Mouse (Mus musculus): ENCODE measurements around the gene Chst15. TPM values are rescaled to one million over a fixed set of nuclear protein-coding genes. Genes with fewer than 3 reads are reported as not detected.
A peak's percentile ranks its signal among the peaks of the same experiment; 100 is the strongest.

Gene Chst15
- polyA plus RNA-seq, 1 experiment from 2014 or later, result 13.1 TPM

DNA sequence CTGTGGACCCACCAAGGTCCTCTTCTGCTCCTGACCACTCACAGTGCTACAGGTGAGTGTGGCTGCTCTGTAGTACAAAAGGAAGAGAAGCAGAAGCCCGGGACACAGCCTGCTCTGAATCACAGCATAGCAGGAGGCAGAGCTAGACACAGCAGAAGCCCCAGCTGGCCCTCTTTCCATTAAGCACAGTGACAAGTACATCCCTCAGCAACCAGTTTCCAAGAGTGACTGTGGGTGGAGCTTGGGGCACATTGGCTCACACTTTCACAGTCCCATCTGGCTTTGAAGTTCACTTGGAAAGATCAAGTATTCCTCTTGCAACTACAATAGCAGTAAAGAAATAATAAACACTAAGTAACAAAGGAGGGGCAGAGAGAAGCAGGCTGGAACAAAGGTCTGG is 32.2 kb downstream of the Chst15 start:
- Histone ChIP-seq H3K9me3 (ENCODE audit: low read length) (no peaks in the 10 kb centered on the region), H3K9ac (replicated peaks; ENCODE audit: low read depth) (no peak overlapping the region), H3K27ac (ENCODE audit: low read length) (peak overlapping the region; percentile 27; the same call in 1 of the 2 replicates), H3K36me3 (ENCODE audit: insufficient read depth, low read length) (no peaks in the 10 kb centered on the region), H3K27me3 (replicated peaks; ENCODE audit: insufficient read depth, low read length) (no peaks in the 10 kb centered on the region), H3K4me2 (replicated peaks; ENCODE audit: low read depth, low read length) (no peak overlapping the region), H3K4me3 (ENCODE audit: low read depth, low read length) (no peak overlapping the region), H3K4me1 (ENCODE audit: insufficient read depth, low read depth, low read length) (peaks cover 4% of the 10 kb centered on the region; the same call in 1 of the 2 replicates)
- TF ChIP-seq EP300 (IDR thresholded peaks at IDR 0.05), result no peak
- no peak for TF ChIP-seq CTCF (IDR thresholded peaks at IDR 0.05)
- 18% methylated on average over 1 of the region's 1 CpGs for WGBS
- DNase-seq (ENCODE audit: low spot score), result peak; percentile 76
- peak; percentile 43 for ATAC-seq

DNA sequence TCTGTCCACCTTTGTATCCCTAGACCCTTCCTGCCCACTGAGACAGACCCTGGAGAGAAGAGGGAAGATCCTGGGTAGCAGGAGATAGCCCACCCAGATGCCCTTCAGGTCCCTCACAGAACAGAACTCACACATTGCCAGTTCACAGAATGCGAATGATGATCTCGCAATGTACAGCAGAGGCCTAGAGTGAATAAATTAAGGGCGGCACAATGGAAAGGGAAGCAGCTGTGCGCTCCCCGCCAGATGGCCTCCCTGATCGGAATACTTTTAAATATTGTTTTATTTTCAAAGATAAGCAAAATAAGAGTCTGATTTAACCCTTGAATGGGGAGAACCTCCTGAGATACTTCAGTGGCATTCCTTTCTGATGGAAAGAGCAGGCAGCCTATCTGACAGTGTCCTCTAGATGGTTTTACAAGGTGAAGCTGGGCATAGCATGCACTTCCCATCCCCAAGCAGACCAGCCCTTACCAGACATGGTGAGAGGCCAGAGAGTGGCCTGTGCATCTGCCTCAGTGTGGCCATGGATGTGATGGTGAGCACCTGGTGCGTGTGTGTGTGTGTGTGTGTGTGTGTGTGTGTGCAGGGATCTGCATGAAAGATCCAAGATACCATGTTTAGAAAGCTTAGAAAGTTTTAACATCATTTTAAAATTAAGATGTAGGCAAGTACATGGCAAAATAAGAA is 32.8 kb downstream of the Chst15 start:
- DNase-seq (ENCODE audit: low spot score) (peak; percentile 42), ATAC-seq (no peak)
- peaks cover 4% of the 10 kb centered on the region; the same call in 1 of the 2 replicates for H3K4me1 ChIP-seq (ENCODE audit: insufficient read depth, low read depth, low read length)
- no peak overlapping the region for H3K4me3 ChIP-seq (ENCODE audit: low read depth, low read length)
- H3K4me2 ChIP-seq (replicated peaks; ENCODE audit: low read depth, low read length), result no peak overlapping the region
- no peak overlapping the region for H3K27ac ChIP-seq (ENCODE audit: low read length)
- whole genome bisulfite sequencing, result 43% methylated on average over 7 of the region's 7 CpGs
- H3K9me3 ChIP-seq (ENCODE audit: low read length), result no peaks in the 10 kb centered on the region
- TF ChIP-seq CTCF (IDR thresholded peaks at IDR 0.05) (no peak), EP300 (IDR thresholded peaks at IDR 0.05) (no peak; the same call in 1 of the 2 replicates)
- H3K9ac ChIP-seq (replicated peaks; ENCODE audit: low read depth), result no peak overlapping the region
- H3K27me3 ChIP-seq (replicated peaks; ENCODE audit: insufficient read depth, low read length), result no peaks in the 10 kb centered on the region
- no peaks in the 10 kb centered on the region for H3K36me3 ChIP-seq (ENCODE audit: insufficient read depth, low read length)

DNA sequence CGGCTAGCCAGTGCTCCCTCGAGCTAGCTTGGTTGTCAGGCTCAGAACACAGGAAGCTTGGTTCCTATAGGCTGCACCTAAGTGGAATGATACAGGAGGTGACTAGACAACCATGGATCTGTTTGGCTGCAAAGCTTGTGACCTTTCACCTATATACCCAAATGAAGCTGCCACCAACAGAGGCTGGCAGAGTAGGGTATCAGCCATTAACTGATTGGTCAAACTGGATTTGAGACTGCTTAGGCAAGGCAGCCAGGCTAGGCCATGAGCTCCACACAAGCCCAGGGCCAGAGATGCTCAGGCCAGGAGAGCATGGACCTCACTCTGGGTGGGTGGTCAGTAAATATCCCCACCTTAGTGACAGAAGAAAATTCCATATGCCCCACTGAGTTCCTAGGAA is 34.5 kb downstream of the Chst15 start:
- TF ChIP-seq EP300 (IDR thresholded peaks at IDR 0.05) (no peak), CTCF (IDR thresholded peaks at IDR 0.05) (no peak)
- H3K4me1 ChIP-seq (ENCODE audit: insufficient read depth, low read depth, low read length), result peaks cover 4% of the 10 kb centered on the region; the same call in 1 of the 2 replicates
- no peak overlapping the region for H3K27ac ChIP-seq (ENCODE audit: low read length)

DNA sequence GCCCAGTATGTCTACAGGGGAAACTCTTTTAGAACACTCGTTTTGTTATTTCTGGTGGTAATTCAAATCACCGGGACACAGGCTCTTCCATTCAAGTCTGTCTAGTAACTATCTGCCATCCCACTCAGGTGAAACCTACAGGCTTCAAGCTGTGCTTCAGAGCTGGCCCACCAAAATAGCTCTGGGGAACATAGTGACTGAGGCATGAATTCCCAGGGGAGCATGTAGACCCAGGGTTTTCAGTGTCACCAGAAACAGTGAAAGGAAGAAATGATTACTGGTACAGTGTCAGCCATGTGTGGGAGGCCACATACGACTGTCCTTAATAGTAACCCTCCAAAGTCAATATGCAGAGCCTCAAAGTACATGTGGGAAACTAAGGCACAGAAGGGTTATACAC is 34.9 kb downstream of the Chst15 start:
- 78% methylated on average over 3 of the region's 3 CpGs for WGBS
- peaks cover 4% of the 10 kb centered on the region; the same call in 1 of the 2 replicates for H3K4me1 ChIP-seq (ENCODE audit: insufficient read depth, low read depth, low read length)
- TF ChIP-seq EP300 (IDR thresholded peaks at IDR 0.05), result no peak
- no peaks in the 10 kb centered on the region for H3K36me3 ChIP-seq (ENCODE audit: insufficient read depth, low read length)
- H3K9me3 ChIP-seq (ENCODE audit: low read length), result no peaks in the 10 kb centered on the region
- no peak for DNase-seq (ENCODE audit: low spot score)
- H3K4me3 ChIP-seq (ENCODE audit: low read depth, low read length), result no peak overlapping the region
- H3K27me3 ChIP-seq (replicated peaks; ENCODE audit: insufficient read depth, low read length), result no peaks in the 10 kb centered on the region
- H3K9ac ChIP-seq (replicated peaks; ENCODE audit: low read depth), result no peak overlapping the region
- no peak for ATAC-seq
- no peak overlapping the region for H3K4me2 ChIP-seq (replicated peaks; ENCODE audit: low read depth, low read length)
- no peak overlapping the region for H3K27ac ChIP-seq (ENCODE audit: low read length)

More for the DNA sequence above, 34.5 kb downstream of the Chst15 start:
- Histone ChIP-seq H3K36me3 (ENCODE audit: insufficient read depth, low read length) (no peaks in the 10 kb centered on the region), H3K4me3 (ENCODE audit: low read depth, low read length) (no peak overlapping the region), H3K9ac (replicated peaks; ENCODE audit: low read depth) (no peak overlapping the region), H3K4me2 (replicated peaks; ENCODE audit: low read depth, low read length) (no peak overlapping the region), H3K27me3 (replicated peaks; ENCODE audit: insufficient read depth, low read length) (no peaks in the 10 kb centered on the region), H3K9me3 (ENCODE audit: low read length) (no peaks in the 10 kb centered on the region)
- 82% methylated on average over 2 of the region's 2 CpGs for WGBS
- DNase-seq (ENCODE audit: low spot score) (no peak), ATAC-seq (no peak)

DNA sequence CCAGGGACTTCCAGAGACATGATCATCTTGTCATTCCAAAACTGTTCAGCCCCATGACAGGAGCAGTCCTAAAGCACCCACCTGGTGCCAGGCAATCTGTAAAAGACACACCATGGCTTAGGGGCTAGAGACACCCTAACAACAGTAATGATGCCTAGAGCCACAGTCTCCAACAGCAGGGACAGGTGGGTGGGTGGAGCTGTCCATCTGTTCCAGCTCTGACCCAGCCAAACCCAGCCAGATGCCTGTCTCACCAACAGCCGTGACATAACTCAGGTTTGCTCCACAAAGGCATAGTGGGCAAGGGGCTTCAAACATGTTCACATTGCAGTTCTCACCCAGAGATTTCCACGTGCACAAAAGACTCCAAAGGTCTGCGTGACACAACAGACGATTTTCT is 35.3 kb downstream of the Chst15 start:
- 79% methylated on average over 4 of the region's 4 CpGs for WGBS
- H3K4me2 ChIP-seq (replicated peaks; ENCODE audit: low read depth, low read length), result no peak overlapping the region
- TF ChIP-seq EP300 (IDR thresholded peaks at IDR 0.05) (no peak), CTCF (IDR thresholded peaks at IDR 0.05) (no peak)
- H3K4me1 ChIP-seq (ENCODE audit: insufficient read depth, low read depth, low read length), result peaks cover 4% of the 10 kb centered on the region; the same call in 1 of the 2 replicates
- no peaks in the 10 kb centered on the region for H3K27me3 ChIP-seq (replicated peaks; ENCODE audit: insufficient read depth, low read length)
- DNase-seq (ENCODE audit: low spot score) (no peak), ATAC-seq (no peak)
- H3K27ac ChIP-seq (ENCODE audit: low read length), result no peak overlapping the region
- H3K4me3 ChIP-seq (ENCODE audit: low read depth, low read length), result no peak overlapping the region
- H3K36me3 ChIP-seq (ENCODE audit: insufficient read depth, low read length), result no peaks in the 10 kb centered on the region
- H3K9ac ChIP-seq (replicated peaks; ENCODE audit: low read depth), result no peak overlapping the region
- no peaks in the 10 kb centered on the region for H3K9me3 ChIP-seq (ENCODE audit: low read length)

DNA sequence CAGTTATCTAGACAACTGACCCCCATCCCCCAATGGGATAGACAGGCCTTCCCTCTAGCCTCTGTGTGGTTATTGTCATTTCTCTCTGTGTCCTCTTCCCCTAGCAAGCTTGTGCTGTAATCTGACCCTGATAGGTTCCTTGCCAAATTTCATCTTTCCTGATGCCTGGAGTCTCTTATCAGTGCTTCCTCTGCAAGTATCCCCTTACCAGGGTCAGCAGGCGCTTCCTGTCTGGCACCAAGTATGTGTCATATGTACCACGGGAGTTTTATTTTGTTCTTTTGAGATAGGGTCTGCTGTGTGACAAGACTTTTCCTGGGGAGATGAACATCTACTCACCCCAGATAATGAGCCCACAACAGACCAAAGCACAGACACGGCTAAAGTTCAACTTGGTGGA is 38.4 kb downstream of the Chst15 start:
- H3K27ac ChIP-seq (ENCODE audit: low read length), result no peak overlapping the region

More for the DNA sequence above, 38.4 kb downstream of the Chst15 start:
- Histone ChIP-seq H3K9ac (replicated peaks; ENCODE audit: low read depth) (no peak overlapping the region), H3K27me3 (replicated peaks; ENCODE audit: insufficient read depth, low read length) (no peaks in the 10 kb centered on the region), H3K9me3 (ENCODE audit: low read length) (no peaks in the 10 kb centered on the region), H3K36me3 (ENCODE audit: insufficient read depth, low read length) (no peaks in the 10 kb centered on the region), H3K4me2 (replicated peaks; ENCODE audit: low read depth, low read length) (no peak overlapping the region), H3K4me1 (ENCODE audit: insufficient read depth, low read depth, low read length) (no peaks in the 10 kb centered on the region; the same call in 1 of the 2 replicates), H3K4me3 (ENCODE audit: low read depth, low read length) (no peak overlapping the region)
- ATAC-seq, result peak; percentile 72
- peak; percentile 45 for DNase-seq (ENCODE audit: low spot score)
- TF ChIP-seq CTCF (IDR thresholded peaks at IDR 0.05), result no peak
- peak; percentile 92 for TF ChIP-seq EP300 (IDR thresholded peaks at IDR 0.05)
- 43% methylated on average over 3 of the region's 3 CpGs for WGBS
